Mouse (Mus musculus) kidney, postnatal 0 days (tissue): ENCODE measurements around the gene Atp8b3. TPM values are rescaled to one million over a fixed set of nuclear protein-coding genes. Genes with fewer than 3 reads are reported as not detected.

Experiments used
- ATAC-seq: fragments of 200-750 bp; cut with Nextera tagmentation; replicated peaks from 2 replicates; pipeline ENCODE4 v1.8.0; 2017; ENCODE audit warnings: low read depth, moderate number of reproducible peaks, moderate TSS enrichment, moderate library complexity; ENCODE audit not compliant: low FRiP score
- DNase-seq: peaks from one replicate; pipeline ENCODE4 v3.0.0-alpha.2; 2016; ENCODE audit warnings: low spot score
- H3K27ac ChIP-seq: fragments of 300-500 bp; sonication (generic); 2 replicates; pipeline ENCODE4 v1.5.1; 2014; ENCODE audit warnings: mild to moderate bottlenecking
- H3K27me3 ChIP-seq: fragments of 300-500 bp; sonication (generic); 2 replicates; pipeline ENCODE4 v1.6.1; 2014; ENCODE audit warnings: low read length, mixed read lengths; ENCODE audit not compliant: insufficient read depth
- H3K36me3 ChIP-seq: fragments of 300-500 bp; sonication (generic); 2 replicates; pipeline ENCODE4 v1.6.1; 2014; ENCODE audit warnings: low read length, mixed read lengths; ENCODE audit not compliant: insufficient read depth
- H3K4me1 ChIP-seq: fragments of 300-500 bp; sonication (generic); replicated peaks from 2 replicates; pipeline ENCODE4 v1.6.1; 2014; ENCODE audit warnings: antibody characterized with exemption, low read length, mixed read lengths; ENCODE audit not compliant: insufficient read depth
- H3K4me2 ChIP-seq: fragments of 300-500 bp; sonication (generic); 2 replicates; pipeline ENCODE4 v1.6.1; 2014; ENCODE audit warnings: mild to moderate bottlenecking, low read length, moderate library complexity, mixed read lengths
- H3K4me3 ChIP-seq: fragments of 300-500 bp; sonication (generic); replicated peaks from 2 replicates; pipeline ENCODE4 v1.5.1; 2014; ENCODE audit warnings: low read depth, low read length
- H3K9ac ChIP-seq: fragments of 300-500 bp; sonication (generic); 2 replicates; pipeline ENCODE4 v1.6.1; 2014; ENCODE audit warnings: low read depth, low read length
- H3K9me3 ChIP-seq: fragments of 300-500 bp; sonication (generic); replicated peaks from 2 replicates; pipeline ENCODE4 v1.6.1; 2016; ENCODE audit warnings: low read length, inconsistent platforms, mixed read lengths
- CTCF ChIP-seq: IDR thresholded peaks from 2 replicates; pipeline ENCODE4 v1.5.1; 2016; ENCODE audit warnings: antibody characterized with exemption, low read depth, mild to moderate bottlenecking, moderate library complexity
- WGBS: fragments of 180-500 bp; shearing (Covaris S2); extraction: QIAGEN DNeasy Blood & Tissue Kit; methylation state at CpG from one replicate; pipeline ENCODE4 v1.1.7; 2014; 5-methylcytosine and 5-hydroxymethylcytosine counted together
- polyA plus RNA-seq: library from polyadenylated mRNA; unstranded; fragments of >200 nt; fragmentation: Nextera tagmentation; extraction: Ambion mirVana; gene quantifications from 2 replicates; pipeline ENCODE4 v1.2.1, GENCODE M21; 2015

Gene Atp8b3
- polyA plus RNA-seq, 1 experiment from 2014 or later = 0.16 TPM

DNA sequence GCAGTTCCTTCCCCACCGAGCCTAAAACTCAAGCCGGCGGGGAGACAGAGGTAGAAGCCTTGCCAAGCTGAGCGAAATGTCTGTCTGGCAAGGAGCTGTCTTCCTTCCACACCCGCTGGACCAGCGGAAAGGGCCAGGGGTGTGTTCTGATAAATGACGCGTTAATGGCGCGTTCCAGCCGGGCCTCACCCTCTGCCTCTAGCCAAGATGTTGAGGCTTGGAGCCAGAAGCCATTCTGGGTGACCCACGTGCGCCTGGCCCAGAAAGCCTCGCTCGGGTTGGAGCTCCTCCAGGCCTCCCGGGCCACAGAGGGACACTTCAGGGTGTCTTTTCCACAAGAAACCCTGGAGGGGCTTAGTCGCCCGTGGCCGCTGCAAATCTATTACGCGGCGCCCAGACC lies 48.9 kb downstream of the Atp8b3 start:
- no peak overlapping the region for H3K4me2 ChIP-seq

GRCm38 (mm10) chr10:80486862-80487379 lies 52.0 kb downstream of the Atp8b3 start:
- Histone ChIP-seq H3K4me3 (no peak overlapping the region), H3K4me1 (no peaks in the 10 kb centered on the region), H3K9ac (no peak overlapping the region), H3K27ac (no peak overlapping the region), H3K4me2 (no peak overlapping the region), H3K36me3 (no peaks in the 10 kb centered on the region), H3K27me3 (peaks cover 48% of the 10 kb centered on the region), H3K9me3 (no peaks in the 10 kb centered on the region)
- ATAC-seq = no peak
- 74% methylated on average over 7 of the region's 7 CpGs for WGBS
- no peak for DNase-seq
- TF ChIP-seq CTCF = peak; percentile 40; the same call in 1 of the 2 replicates

More for the DNA sequence above, 48.9 kb downstream of the Atp8b3 start:
- H3K9ac ChIP-seq = no peak overlapping the region
- no peak for ATAC-seq
- no peak overlapping the region for H3K4me3 ChIP-seq
- peaks cover 6% of the 10 kb centered on the region for H3K4me1 ChIP-seq
- DNase-seq = no peak
- no peak for TF ChIP-seq CTCF
- no peaks in the 10 kb centered on the region for H3K9me3 ChIP-seq
- H3K27ac ChIP-seq = no peak overlapping the region
- peaks cover 63% of the 10 kb centered on the region for H3K27me3 ChIP-seq
- WGBS = under 1% methylated on average over 22 of the region's 22 CpGs
- H3K36me3 ChIP-seq = no peaks in the 10 kb centered on the region

- DNase-seq = no peak
Measured at GRCm38 (mm10) chr10:80481002-80481401, 57.9 kb downstream of the Atp8b3 start.

DNA sequence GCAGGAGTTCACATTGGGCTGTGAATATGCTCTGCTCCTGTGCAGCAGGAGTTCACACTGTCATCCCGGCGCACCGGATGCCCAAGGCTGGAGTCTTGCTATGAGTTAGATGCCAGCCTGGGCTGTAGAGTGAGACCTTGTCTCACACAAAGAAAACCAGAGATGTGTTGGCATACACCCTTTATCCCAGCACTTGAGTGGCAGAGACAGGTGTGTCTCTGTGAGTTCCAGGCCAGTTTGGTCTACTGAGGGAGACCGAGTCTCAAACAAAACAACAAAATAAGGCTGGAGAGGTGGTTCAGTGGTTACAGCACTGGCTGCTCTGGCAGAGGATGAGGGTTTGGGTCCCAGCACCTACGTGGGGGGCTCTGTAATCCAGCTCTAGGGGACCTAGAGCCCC lies 60.4 kb downstream of the Atp8b3 start:
- H3K9me3 ChIP-seq = no peaks in the 10 kb centered on the region
- no peak for TF ChIP-seq CTCF
- DNase-seq (no peak), ATAC-seq (no peak)
- no peak overlapping the region for H3K27ac ChIP-seq
- no peaks in the 10 kb centered on the region; the same call in 1 of the 2 replicates for H3K4me1 ChIP-seq
- H3K4me3 ChIP-seq = no peak overlapping the region
- 67% methylated on average over 5 of the region's 5 CpGs for WGBS
- no peak overlapping the region for H3K4me2 ChIP-seq
- H3K9ac ChIP-seq = no peak overlapping the region
- H3K27me3 ChIP-seq = peaks cover 14% of the 10 kb centered on the region
- no peaks in the 10 kb centered on the region for H3K36me3 ChIP-seq

More at GRCm38 (mm10) chr10:80481002-80481401, 57.9 kb downstream of the Atp8b3 start:
- H3K9me3 ChIP-seq = no peaks in the 10 kb centered on the region
- H3K4me2 ChIP-seq = no peak overlapping the region
- no peak overlapping the region for H3K9ac ChIP-seq
- peaks cover 21% of the 10 kb centered on the region for H3K27me3 ChIP-seq
- H3K27ac ChIP-seq = no peak overlapping the region
- no peaks in the 10 kb centered on the region; the same call in 1 of the 2 replicates for H3K4me1 ChIP-seq
- H3K36me3 ChIP-seq = no peaks in the 10 kb centered on the region
- 10% methylated on average over 5 of the region's 5 CpGs for WGBS
- no peak overlapping the region for H3K4me3 ChIP-seq
- ATAC-seq = no peak
- TF ChIP-seq CTCF = no peak

- DNase-seq (peak; percentile 91), ATAC-seq (peak; percentile 87)
- Histone ChIP-seq H3K4me3 (peak overlapping the region; percentile 39), H3K4me1 (no peaks in the 10 kb centered on the region), H3K4me2 (peak overlapping the region; percentile 56), H3K27ac (no peak overlapping the region), H3K27me3 (peaks cover 15% of the 10 kb centered on the region; the same call in 1 of the 2 replicates), H3K9ac (peak overlapping the region; percentile 51), H3K9me3 (no peaks in the 10 kb centered on the region), H3K36me3 (no peaks in the 10 kb centered on the region)
- WGBS = 1% methylated on average over 57 of the region's 58 CpGs
- no peak for TF ChIP-seq CTCF
Measured at GRCm38 (mm10) chr10:80475290-80475959, 63.5 kb downstream of the Atp8b3 start.

Other genes starting within 250 kb of the Atp8b3 start
- gene Rps15, start 246.7 kb downstream of the Atp8b3 start, polyA plus RNA-seq = 974 and 1,069 TPM in 2 replicates
- gene Apc2, start 243.1 kb downstream of the Atp8b3 start, polyA plus RNA-seq = 0.51 and 0.86 TPM in 2 replicates
- gene 2310011J03Rik, start 218.6 kb downstream of the Atp8b3 start, polyA plus RNA-seq = 52.2 and 53.6 TPM in 2 replicates
- gene Pcsk4, start 209.6 kb downstream of the Atp8b3 start, polyA plus RNA-seq = 5.4 and 5.9 TPM in 2 replicates
- gene Reep6, start 209.2 kb downstream of the Atp8b3 start, polyA plus RNA-seq = 11.7 and 12.1 TPM in 2 replicates
- gene Adamtsl5, start 190.7 kb downstream of the Atp8b3 start, polyA plus RNA-seq = 3.0 and 3.2 TPM in 2 replicates
- 0.51 and 1.0 TPM in 2 replicates for gene Plk5, start 182.7 kb downstream of the Atp8b3 start, polyA plus RNA-seq
- 6.6 and 7.8 TPM in 2 replicates for gene Mex3d, start 151.5 kb downstream of the Atp8b3 start, polyA plus RNA-seq
- 163 and 165 TPM in 2 replicates for gene Mbd3, start 139.6 kb downstream of the Atp8b3 start, polyA plus RNA-seq
- 1,117 and 1,253 TPM in 2 replicates for gene Uqcr11, start 132.3 kb downstream of the Atp8b3 start, polyA plus RNA-seq
- 76.4 and 83.7 TPM in 2 replicates for gene Tcf3, start 105.5 kb downstream of the Atp8b3 start, polyA plus RNA-seq
- not detected in 2 replicates for gene Onecut3, start 44.3 kb downstream of the Atp8b3 start, polyA plus RNA-seq
- gene Rexo1, start 22.4 kb upstream of the Atp8b3 start, polyA plus RNA-seq = 16.8 and 17.3 TPM in 2 replicates
- gene Klf16, start 38.2 kb upstream of the Atp8b3 start, polyA plus RNA-seq = 8.1 and 8.8 TPM in 2 replicates
- gene Abhd17a, start 51.2 kb upstream of the Atp8b3 start, polyA plus RNA-seq = 104 and 121 TPM in 2 replicates
- gene Scamp4, start 63.7 kb upstream of the Atp8b3 start, polyA plus RNA-seq = 80.7 and 87.2 TPM in 2 replicates
- 5.0 and 6.1 TPM in 2 replicates for gene Adat3, start 63.8 kb upstream of the Atp8b3 start, polyA plus RNA-seq
- 1.4 TPM in 2 replicates for gene Gm49322, start 66.9 kb upstream of the Atp8b3 start, polyA plus RNA-seq
- gene Csnk1g2, start 83.7 kb upstream of the Atp8b3 start, polyA plus RNA-seq = 137 and 139 TPM in 2 replicates
- gene Btbd2, start 117.9 kb upstream of the Atp8b3 start, polyA plus RNA-seq = 62.7 and 64.5 TPM in 2 replicates
- gene Mknk2, start 139.0 kb upstream of the Atp8b3 start, polyA plus RNA-seq = 75.8 and 85.5 TPM in 2 replicates
- gene Mob3a, start 162.9 kb upstream of the Atp8b3 start, polyA plus RNA-seq = 22.3 and 26.7 TPM in 2 replicates
- gene Izumo4, start 163.1 kb upstream of the Atp8b3 start, polyA plus RNA-seq = 22.4 and 24.5 TPM in 2 replicates
- 54.2 and 58.3 TPM in 2 replicates for gene Ap3d1, start 203.1 kb upstream of the Atp8b3 start, polyA plus RNA-seq
- 9.7 and 9.9 TPM in 2 replicates for gene Dot1l, start 216.1 kb upstream of the Atp8b3 start, polyA plus RNA-seq